Mouse (Mus musculus): ENCODE data around the gene Dnah7a. TPM values are rescaled to one million over a fixed set of nuclear protein-coding genes. Genes with fewer than 3 reads are reported as not detected.
"Not testable (repeated sequence)": the region's sequence is repeated elsewhere in the genome, so short reads cannot be mapped to it uniquely, and the experiment has no call there.

The Dnah7a gene
- polyA plus RNA-seq, 1 experiment from 2014 or later, result not detected

GRCm38 (mm10) chr1:53728489-53729225 lies 22.1 kb upstream of the Dnah7a start:
- H3K9ac ChIP-seq, result no peak overlapping the region
- H3K27ac ChIP-seq, result no peak overlapping the region
- no peaks in the 10 kb centered on the region for H3K36me3 ChIP-seq
- H3K4me1 ChIP-seq, result peaks cover 7% of the 10 kb centered on the region; the same call in 1 of the 2 replicates
- WGBS (ENCODE audit: insufficient replicate concordance), result 31% methylated on average over 5 of the region's 5 CpGs
- no peaks in the 10 kb centered on the region for H3K27me3 ChIP-seq (replicated peaks)
- H3K4me2 ChIP-seq, result no peak overlapping the region
- ATAC-seq, result no peak
- H3K9me3 ChIP-seq (replicated peaks), result no peaks in the 10 kb centered on the region
- no peak overlapping the region for H3K4me3 ChIP-seq

- no peak overlapping the region for H3K4me3 ChIP-seq
- H3K4me2 ChIP-seq, result no peak overlapping the region
- H3K9ac ChIP-seq, result no peak overlapping the region
- peaks cover 7% of the 10 kb centered on the region; the same call in 1 of the 2 replicates for H3K4me1 ChIP-seq
- no peaks in the 10 kb centered on the region for H3K36me3 ChIP-seq
- ATAC-seq, result no peak
- H3K27me3 ChIP-seq (replicated peaks), result no peaks in the 10 kb centered on the region
- no peak overlapping the region for H3K27ac ChIP-seq
- no peaks in the 10 kb centered on the region for H3K9me3 ChIP-seq (replicated peaks)
- WGBS (ENCODE audit: insufficient replicate concordance), result 76% methylated on average over 2 of the region's 2 CpGs
Observed at GRCm38 (mm10) chr1:53726883-53727282, 20.3 kb upstream of the Dnah7a start.

DNA sequence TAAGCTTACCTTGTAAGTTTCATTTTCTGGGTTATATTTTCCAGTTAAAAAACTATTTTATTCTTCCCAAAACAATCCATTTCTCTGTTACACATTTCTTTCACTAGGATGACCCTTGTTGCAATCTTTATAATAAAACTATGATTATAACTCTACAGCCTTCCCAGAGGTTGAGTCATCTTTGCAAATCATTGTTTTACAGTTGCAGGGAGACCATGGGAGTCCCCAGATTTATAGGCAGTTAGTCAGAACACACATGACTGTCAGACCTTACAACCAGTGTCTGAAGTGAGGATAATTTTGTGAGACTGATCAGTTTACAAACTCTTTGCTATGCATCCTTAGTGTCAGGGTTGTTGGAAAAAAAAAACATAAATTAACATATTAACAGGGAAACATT lies 14.8 kb upstream of the Dnah7a start:
- Histone ChIP-seq H3K27ac (no peak overlapping the region), H3K4me2 (no peak overlapping the region), H3K36me3 (no peaks in the 10 kb centered on the region), H3K27me3 (replicated peaks) (no peaks in the 10 kb centered on the region), H3K9ac (no peak overlapping the region), H3K4me1 (no peaks in the 10 kb centered on the region), H3K9me3 (replicated peaks) (no peaks in the 10 kb centered on the region), H3K4me3 (no peak overlapping the region)
- ATAC-seq, result no peak

DNA sequence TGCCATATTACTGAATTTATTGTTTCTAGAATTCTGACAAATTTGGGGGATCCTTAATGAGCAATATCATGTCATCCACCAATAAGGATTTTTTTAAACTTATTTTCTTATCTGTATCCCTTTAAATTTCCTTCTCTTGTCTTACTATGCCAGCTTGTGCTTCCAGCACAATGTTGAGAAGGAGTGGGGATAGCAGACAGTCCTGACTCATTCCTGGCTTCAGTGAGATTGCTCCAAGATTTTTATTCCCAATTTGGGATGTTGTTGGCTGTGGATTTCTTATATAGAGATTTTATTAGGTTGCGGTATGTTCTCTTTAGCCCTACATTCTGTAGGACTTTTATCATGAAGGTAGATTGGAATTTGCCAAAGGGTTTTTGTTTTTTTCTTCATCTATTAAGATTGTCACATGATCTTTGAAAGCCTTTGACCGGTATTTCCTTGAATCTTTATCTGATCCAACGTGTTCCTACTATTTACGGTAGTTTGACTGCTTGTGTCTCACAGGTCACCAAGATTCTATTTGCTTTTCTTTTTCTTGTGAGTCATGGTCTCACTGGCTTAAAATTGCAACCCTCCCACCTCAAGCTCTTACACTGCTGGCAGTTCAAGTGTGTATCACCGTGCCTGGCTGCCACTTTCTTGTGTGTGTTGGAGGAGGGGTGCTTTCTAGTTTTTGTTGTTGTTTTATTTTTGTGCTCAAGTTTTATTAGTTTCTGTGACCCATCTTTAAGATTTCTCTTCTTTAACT lies 14.2 kb upstream of the Dnah7a start:
- ATAC-seq, result no peak
- Histone ChIP-seq H3K4me1 (no peaks in the 10 kb centered on the region), H3K9me3 (replicated peaks) (no peaks in the 10 kb centered on the region), H3K27ac (no peak overlapping the region), H3K36me3 (no peaks in the 10 kb centered on the region), H3K4me3 (no peak overlapping the region), H3K27me3 (replicated peaks) (no peaks in the 10 kb centered on the region), H3K9ac (no peak overlapping the region), H3K4me2 (no peak overlapping the region)
- 62% methylated on average over 5 of the region's 5 CpGs for WGBS (ENCODE audit: insufficient replicate concordance)

DNA sequence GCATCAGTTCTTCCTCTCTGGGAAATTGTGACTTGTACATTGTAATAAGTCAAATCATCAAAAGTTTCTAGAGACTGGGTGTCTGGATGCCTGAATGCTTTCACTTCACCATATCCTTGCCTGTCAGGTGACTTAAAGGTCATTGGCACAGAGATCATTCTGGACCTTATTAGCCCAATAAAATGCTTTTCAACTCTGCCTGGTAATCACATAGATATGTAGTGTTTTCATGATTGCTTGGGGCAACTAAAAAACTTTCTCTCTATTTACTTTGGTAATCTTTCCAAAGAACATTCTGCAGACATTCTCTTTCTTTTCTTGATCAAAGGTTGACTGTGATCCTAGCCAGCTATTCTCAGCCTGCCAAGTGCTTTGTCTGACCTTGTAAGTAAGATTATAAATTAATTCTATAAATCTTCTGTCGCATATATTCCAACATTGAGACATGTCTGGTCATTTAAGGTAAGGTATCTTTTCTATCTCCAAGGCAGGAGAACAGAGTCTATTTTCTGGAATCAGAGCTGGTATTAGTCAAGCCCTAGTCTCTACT lies 9.5 kb upstream of the Dnah7a start:
- Histone ChIP-seq H3K9ac (no peak overlapping the region), H3K9me3 (replicated peaks) (no peaks in the 10 kb centered on the region), H3K36me3 (no peaks in the 10 kb centered on the region), H3K4me1 (no peaks in the 10 kb centered on the region), H3K4me3 (no peak overlapping the region), H3K27ac (no peak overlapping the region), H3K27me3 (replicated peaks) (no peaks in the 10 kb centered on the region), H3K4me2 (no peak overlapping the region)
- 62% methylated on average over 1 of the region's 1 CpGs for WGBS (ENCODE audit: insufficient replicate concordance)
- no peak for ATAC-seq

GRCm38 (mm10) chr1:53715446-53715845 lies 8.9 kb upstream of the Dnah7a start:
- no peak overlapping the region for H3K27ac ChIP-seq
- 4% methylated on average over 4 of the region's 4 CpGs for WGBS (ENCODE audit: insufficient replicate concordance)
- H3K4me2 ChIP-seq, result no peak overlapping the region
- H3K9me3 ChIP-seq (replicated peaks), result no peaks in the 10 kb centered on the region
- H3K4me3 ChIP-seq, result no peak overlapping the region
- no peaks in the 10 kb centered on the region for H3K36me3 ChIP-seq
- no peaks in the 10 kb centered on the region for H3K4me1 ChIP-seq
- no peak overlapping the region for H3K9ac ChIP-seq
- ATAC-seq, result no peak
- H3K27me3 ChIP-seq (replicated peaks), result no peaks in the 10 kb centered on the region

GRCm38 (mm10) chr1:53713383-53713782 lies 6.8 kb upstream of the Dnah7a start:
- H3K4me3 ChIP-seq; H3K9ac ChIP-seq; ATAC-seq; H3K4me1 ChIP-seq; H3K36me3 ChIP-seq; H3K27ac ChIP-seq; H3K4me2 ChIP-seq; H3K27me3 ChIP-seq (replicated peaks); H3K9me3 ChIP-seq (replicated peaks): not testable (repeated sequence)
- 49% methylated on average over 3 of the region's 3 CpGs for WGBS (ENCODE audit: insufficient replicate concordance)

- H3K4me3 ChIP-seq, result no peak overlapping the region
- H3K9ac ChIP-seq, result no peak overlapping the region
- 0 out of 2 replicates have a peak, but pooled peaks cover 4% of the 10 kb centered on the region for H3K4me1 ChIP-seq
- 77% methylated on average over 9 of the region's 9 CpGs for WGBS (ENCODE audit: insufficient replicate concordance)
- ATAC-seq, result no peak
- H3K27ac ChIP-seq, result no peak overlapping the region
- H3K27me3 ChIP-seq (replicated peaks), result no peaks in the 10 kb centered on the region
- no peak overlapping the region for H3K4me2 ChIP-seq
- H3K36me3 ChIP-seq, result no peaks in the 10 kb centered on the region
- no peaks in the 10 kb centered on the region for H3K9me3 ChIP-seq (replicated peaks)
Observed at GRCm38 (mm10) chr1:53711069-53711468, 4.5 kb upstream of the Dnah7a start.

DNA sequence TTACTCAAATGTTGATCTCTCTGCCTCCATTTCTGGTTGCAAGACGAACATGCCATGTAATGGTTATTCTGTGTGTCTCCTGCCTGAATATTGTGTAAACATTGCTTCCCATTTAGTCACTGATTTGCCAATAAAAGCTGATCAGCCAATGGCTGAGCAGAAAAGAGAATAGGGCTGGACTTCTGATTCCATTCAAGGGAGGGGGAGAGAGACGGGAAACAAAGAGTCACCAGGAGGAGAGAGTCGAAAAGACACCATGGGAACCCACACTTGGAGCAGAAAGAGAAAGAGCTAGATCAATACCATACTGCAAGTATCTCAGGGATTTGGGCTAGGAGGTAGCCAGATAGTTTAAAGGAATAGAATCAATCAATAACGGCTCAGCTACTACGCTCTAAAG lies 3.0 kb upstream of the Dnah7a start:
- H3K27me3 ChIP-seq (replicated peaks); ATAC-seq; H3K4me1 ChIP-seq; H3K27ac ChIP-seq; H3K36me3 ChIP-seq; H3K9ac ChIP-seq; H3K9me3 ChIP-seq (replicated peaks); H3K4me2 ChIP-seq; H3K4me3 ChIP-seq: not testable (repeated sequence)
- 71% methylated on average over 5 of the region's 5 CpGs for WGBS (ENCODE audit: insufficient replicate concordance)

DNA sequence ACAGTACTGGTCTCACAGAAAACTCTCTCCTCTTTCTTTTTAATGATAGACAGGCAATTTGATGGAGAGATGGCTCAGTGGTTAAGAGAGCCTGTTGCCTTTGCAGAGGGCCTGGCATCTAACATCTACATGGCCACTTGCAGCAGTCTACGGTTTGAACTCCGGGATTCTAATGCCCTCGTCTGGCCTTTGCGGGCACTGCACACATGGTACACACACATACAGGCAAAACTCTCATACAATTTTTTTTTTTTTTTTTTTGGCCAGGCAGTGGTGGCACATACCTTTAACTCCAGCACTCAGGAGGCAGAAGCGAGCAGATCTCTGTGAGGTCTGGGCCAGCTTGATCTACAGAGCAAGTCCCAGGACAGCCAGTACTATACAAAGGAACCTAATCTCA lies 2.4 kb downstream of the Dnah7a start:
- Histone ChIP-seq H3K36me3 (no peaks in the 10 kb centered on the region), H3K27me3 (replicated peaks) (no peaks in the 10 kb centered on the region), H3K4me2 (no peak overlapping the region), H3K9me3 (replicated peaks) (no peaks in the 10 kb centered on the region), H3K4me1 (0 out of 2 replicates have a peak, but pooled peaks cover 4% of the 10 kb centered on the region), H3K9ac (no peak overlapping the region), H3K27ac (no peak overlapping the region), H3K4me3 (no peak overlapping the region)
- 66% methylated on average over 5 of the region's 5 CpGs for WGBS (ENCODE audit: insufficient replicate concordance)
- no peak for ATAC-seq

DNA sequence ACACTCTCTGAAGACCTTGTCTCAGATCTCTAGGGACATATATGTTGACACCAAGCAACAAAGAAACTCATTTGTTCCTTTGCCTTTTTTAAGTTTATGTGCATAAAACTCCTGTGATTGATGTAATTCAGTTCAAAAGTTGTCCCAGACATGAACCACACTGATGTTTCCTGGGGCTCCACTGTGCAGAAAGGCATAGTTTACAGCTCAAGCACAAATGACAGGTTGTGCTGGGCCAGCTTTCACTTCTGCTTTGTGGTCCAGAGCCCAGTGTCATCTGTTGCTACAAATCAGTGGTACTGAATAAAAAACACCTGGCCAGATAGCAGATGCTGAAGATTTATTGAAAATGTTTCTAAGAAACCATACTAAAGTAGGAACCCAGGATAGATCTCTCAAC lies 42.3 kb downstream of the Dnah7a start:
- not testable (repeated sequence) for H3K36me3 ChIP-seq; ATAC-seq; H3K9ac ChIP-seq; H3K27ac ChIP-seq; H3K9me3 ChIP-seq (replicated peaks); H3K4me2 ChIP-seq; H3K4me3 ChIP-seq; H3K4me1 ChIP-seq; H3K27me3 ChIP-seq (replicated peaks)

- Histone ChIP-seq H3K27ac (no peak overlapping the region), H3K4me1 (no peaks in the 10 kb centered on the region), H3K36me3 (no peaks in the 10 kb centered on the region), H3K27me3 (replicated peaks) (no peaks in the 10 kb centered on the region), H3K4me2 (no peak overlapping the region), H3K4me3 (no peak overlapping the region), H3K9ac (no peak overlapping the region), H3K9me3 (replicated peaks) (no peaks in the 10 kb centered on the region)
- WGBS (ENCODE audit: insufficient replicate concordance), result 55% methylated on average over 8 of the region's 8 CpGs
- no peak for ATAC-seq
Observed at GRCm38 (mm10) chr1:53639865-53640794, 66.5 kb downstream of the Dnah7a start.

Measured in liver, embryonic 12.5 days (tissue).